Mouse (Mus musculus): ENCODE data around the gene Adgrg6.

Adgrg6 gene

GRCm38 (mm10) chr10:14385574-14385973 lies 159.9 kb downstream of the Adgrg6 start:
- no peak for DNase-seq (ENCODE audit: low spot score)

- DNase-seq (ENCODE audit: low spot score), result no peak
Observed at GRCm38 (mm10) chr10:14365065-14365589, 180.3 kb downstream of the Adgrg6 start.

GRCm38 (mm10) chr10:14363226-14363625 lies 182.2 kb downstream of the Adgrg6 start:
- no peak for DNase-seq (ENCODE audit: low spot score)

- DNase-seq (ENCODE audit: low spot score), result no peak
Observed at GRCm38 (mm10) chr10:14358271-14358670, 187.2 kb downstream of the Adgrg6 start.
